Mouse (Mus musculus): ENCODE measurements around the gene 1700092M07Rik.
"Not testable (repeated sequence)": the region's sequence is repeated elsewhere in the genome, so short reads cannot be mapped to it uniquely, and the experiment has no call there.

The 1700092M07Rik gene

GRCm38 (mm10) chr19:8716767-8717475 is 23.6 kb upstream of the 1700092M07Rik start:
- DNase-seq (ENCODE audit: extremely low read depth, low read depth) = no peak

GRCm38 (mm10) chr19:8718357-8718756 is 22.2 kb upstream of the 1700092M07Rik start:
- peak; percentile 86 for DNase-seq (ENCODE audit: extremely low read depth, low read depth)

- not testable (repeated sequence) for DNase-seq (ENCODE audit: extremely low read depth, low read depth)
Measured at GRCm38 (mm10) chr19:8719037-8719436, 21.5 kb upstream of the 1700092M07Rik start.

GRCm38 (mm10) chr19:8721378-8721777 is 19.1 kb upstream of the 1700092M07Rik start:
- DNase-seq (ENCODE audit: extremely low read depth, low read depth) = no peak

GRCm38 (mm10) chr19:8722021-8722420 is 18.5 kb upstream of the 1700092M07Rik start:
- DNase-seq (ENCODE audit: extremely low read depth, low read depth) = no peak

GRCm38 (mm10) chr19:8722559-8722906 is 18.0 kb upstream of the 1700092M07Rik start:
- no peak for DNase-seq (ENCODE audit: extremely low read depth, low read depth)

- DNase-seq (ENCODE audit: extremely low read depth, low read depth) = peak; percentile 96
Measured at GRCm38 (mm10) chr19:8722907-8723573, 17.5 kb upstream of the 1700092M07Rik start, which contains the start of gene Slc3a2. TSS of gene Slc3a2 (minus strand) at chr19:8723369.

- no peak for DNase-seq (ENCODE audit: extremely low read depth, low read depth)
Measured at GRCm38 (mm10) chr19:8723574-8724346, 16.8 kb upstream of the 1700092M07Rik start.

GRCm38 (mm10) chr19:8724392-8724791 is 16.1 kb upstream of the 1700092M07Rik start:
- DNase-seq (ENCODE audit: extremely low read depth, low read depth) = no peak

GRCm38 (mm10) chr19:8725081-8725613 is 15.4 kb upstream of the 1700092M07Rik start:
- no peak for DNase-seq (ENCODE audit: extremely low read depth, low read depth)

- DNase-seq (ENCODE audit: extremely low read depth, low read depth) = no peak
Measured at GRCm38 (mm10) chr19:8726609-8727390, 13.7 kb upstream of the 1700092M07Rik start.

GRCm38 (mm10) chr19:8727495-8728114 is 12.9 kb upstream of the 1700092M07Rik start:
- DNase-seq (ENCODE audit: extremely low read depth, low read depth) = no peak

GRCm38 (mm10) chr19:8728335-8729099 is 12.0 kb upstream of the 1700092M07Rik start:
- DNase-seq (ENCODE audit: extremely low read depth, low read depth) = not testable (repeated sequence)

- DNase-seq (ENCODE audit: extremely low read depth, low read depth) = no peak
Measured at GRCm38 (mm10) chr19:8734334-8734733, 6.2 kb upstream of the 1700092M07Rik start.

GRCm38 (mm10) chr19:8735389-8736159 is 4.9 kb upstream of the 1700092M07Rik start, which contains the start of gene Wdr74:
TSS of gene Wdr74 (plus strand) at chr19:8735827.
- DNase-seq (ENCODE audit: extremely low read depth, low read depth) = no peak

GRCm38 (mm10) chr19:8736160-8736467 is 4.4 kb upstream of the 1700092M07Rik start:
- no peak for DNase-seq (ENCODE audit: extremely low read depth, low read depth)

- no peak for DNase-seq (ENCODE audit: extremely low read depth, low read depth)
Measured at GRCm38 (mm10) chr19:8738911-8739310, 1.6 kb upstream of the 1700092M07Rik start.

- DNase-seq (ENCODE audit: extremely low read depth, low read depth) = no peak
Measured at GRCm38 (mm10) chr19:8739646-8740045, 872 bp upstream of the 1700092M07Rik start.

- peak; percentile 99 for DNase-seq (ENCODE audit: extremely low read depth, low read depth)
Measured at GRCm38 (mm10) chr19:8741243-8741869, 838 bp downstream of the 1700092M07Rik start, which contains the start of gene Stx5a. TSS of gene Stx5a (plus strand) at chr19:8741413.

All from MEL-GATA-1-ER (cell line).